Mouse (Mus musculus): ENCODE measurements around the gene Vat1. TPM values are rescaled to one million over a fixed set of nuclear protein-coding genes. Genes with fewer than 3 reads are reported as not detected.
"Not testable (repeated sequence)": the region's sequence is repeated elsewhere in the genome, so short reads cannot be mapped to it uniquely, and the experiment has no call there.

Vat1 gene
- 10 to 100 TPM; 67.0 to 77.7 TPM for total RNA-seq (2021)
- long read RNA-seq, partial matches to known transcripts: 0 of 5 reads
- long read RNA-seq, other reads (novel, unspliced or antisense): 4 of 5 reads

DNA sequence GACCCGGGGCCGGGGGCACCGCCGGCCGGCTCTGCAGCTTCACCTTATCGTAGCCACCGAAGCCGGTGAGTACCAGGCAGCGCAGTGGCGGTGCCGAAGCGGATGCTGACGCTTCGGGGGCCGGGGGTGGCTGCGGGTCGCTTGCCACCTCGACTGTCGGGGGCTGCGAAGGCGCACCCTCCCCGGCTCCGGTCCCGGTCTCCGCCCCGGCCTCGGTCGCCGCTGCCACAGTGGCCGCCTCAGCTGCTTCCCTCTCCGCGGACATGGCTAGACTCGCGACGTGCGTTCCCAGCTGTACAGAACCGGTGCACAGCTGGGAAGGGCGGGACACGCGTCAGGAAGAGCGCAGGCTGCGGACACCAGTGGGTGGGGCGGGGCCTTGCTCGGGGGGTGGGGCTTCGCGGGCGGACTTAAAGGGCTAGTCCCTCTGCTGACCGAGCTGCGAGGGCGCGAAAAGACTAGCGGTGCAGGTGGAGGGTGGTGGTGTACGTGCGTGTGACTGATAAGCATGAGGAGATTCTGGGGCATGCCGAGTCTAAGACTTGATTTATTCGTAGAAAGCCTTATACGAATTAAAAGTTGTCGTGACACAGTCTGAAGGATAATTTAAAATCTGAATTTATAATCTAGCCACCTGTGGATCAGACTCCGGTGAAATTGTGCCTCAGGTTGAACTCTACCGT, at the start of gene Vat1:
Gene Vat1, minus strand, starts transcription at position 362 of the 683 bp plus-strand sequence.
- peak; percentile 52 to 70 for DNase-seq (ENCODE audit: low spot score in 2 of 2)

DNA sequence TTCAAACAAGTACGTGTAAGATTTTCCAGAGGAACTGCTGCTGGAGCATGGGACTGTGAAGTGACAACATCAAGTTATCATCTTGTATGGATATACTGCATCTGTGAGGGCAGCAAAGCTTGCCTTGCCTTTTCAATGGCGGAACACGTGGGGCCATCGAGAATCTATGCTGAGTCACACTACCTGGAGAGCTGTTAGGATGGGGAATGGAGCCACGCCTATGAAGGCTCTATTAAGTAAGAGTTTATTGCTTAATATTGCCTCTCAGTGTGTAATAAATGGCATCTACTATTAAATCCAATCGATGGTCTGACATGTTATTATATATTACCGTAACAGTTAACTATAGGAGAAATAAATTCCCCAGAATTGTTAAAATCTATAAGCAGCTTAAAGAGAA, 41.1 kb upstream of the Vat1 start:
- no peak for DNase-seq (ENCODE audit: low spot score in 2 of 2)

DNA sequence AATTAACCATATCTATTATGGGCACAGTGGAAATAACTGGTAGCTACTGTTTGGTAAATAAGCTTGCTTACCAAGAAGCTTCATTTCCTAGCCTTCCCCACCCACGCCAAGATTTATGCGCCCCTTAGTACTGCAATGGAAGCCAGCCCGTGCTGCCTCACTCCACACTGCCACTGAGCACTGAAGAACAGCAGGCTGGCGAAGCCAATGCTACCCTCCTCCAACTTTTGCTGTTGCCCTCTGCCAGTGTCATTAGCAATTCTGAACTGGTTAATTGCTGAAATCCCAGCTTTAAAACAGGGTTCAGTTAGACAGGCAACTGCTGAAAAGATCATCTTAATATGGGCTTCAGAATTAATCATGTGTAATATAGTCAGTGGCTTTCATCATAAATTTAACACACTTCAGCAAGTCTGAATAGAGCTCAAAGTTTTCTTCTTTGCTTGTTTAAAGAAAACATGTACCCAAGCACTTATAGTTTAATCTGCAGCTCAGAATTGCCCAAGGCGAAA, 40.3 kb upstream of the Vat1 start:
- peak; percentile 23 to 38 for DNase-seq (ENCODE audit: low spot score in 2 of 2)

DNA sequence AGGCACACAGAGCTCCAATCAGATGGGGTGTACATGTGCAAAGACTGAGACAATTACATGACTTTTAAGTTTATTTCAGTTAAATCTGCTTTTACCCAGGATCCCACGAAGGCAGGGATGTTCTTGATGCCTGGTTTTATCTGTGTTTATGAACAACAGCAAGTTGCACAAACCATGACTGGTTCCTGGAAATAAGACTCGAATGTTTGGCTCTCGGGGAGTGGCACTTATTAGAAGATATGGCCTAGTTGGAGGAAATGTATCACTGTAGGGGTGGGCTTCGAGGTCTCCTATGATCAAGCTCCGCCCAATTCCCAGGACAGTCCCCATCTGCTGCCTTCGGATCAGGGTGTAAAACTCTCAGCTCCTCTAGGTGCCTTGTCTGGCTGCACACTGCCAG, 20.1 kb upstream of the Vat1 start:
- no peak for DNase-seq (ENCODE audit: low spot score in 2 of 2)

DNA sequence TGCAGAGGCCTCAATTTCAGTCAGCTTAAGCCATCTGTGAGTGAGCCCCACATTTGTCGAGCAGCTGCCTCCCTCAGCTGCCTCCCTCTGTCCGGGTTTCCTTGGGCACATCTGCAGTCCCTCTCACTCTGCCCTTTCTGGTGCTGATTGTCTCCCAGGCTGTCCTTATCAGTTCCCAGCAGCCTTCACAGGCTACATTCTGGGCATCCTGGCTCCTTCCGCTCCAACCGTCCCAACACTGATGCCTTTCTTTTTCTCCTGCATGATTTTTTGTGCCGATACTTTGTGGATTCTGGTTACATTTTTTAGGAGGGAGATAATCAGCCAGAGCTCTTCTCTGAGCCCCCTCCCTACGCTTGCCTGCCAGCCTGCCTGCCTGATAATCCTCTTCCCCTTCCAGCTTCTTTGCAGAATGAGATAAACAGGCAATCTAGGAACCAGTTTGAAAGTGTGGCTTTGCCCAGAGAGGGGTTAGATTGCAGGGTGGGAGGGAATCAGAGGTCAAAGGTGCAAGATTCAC, 19.5 kb upstream of the Vat1 start:
- no peak for DNase-seq (ENCODE audit: low spot score in 2 of 2)

DNA sequence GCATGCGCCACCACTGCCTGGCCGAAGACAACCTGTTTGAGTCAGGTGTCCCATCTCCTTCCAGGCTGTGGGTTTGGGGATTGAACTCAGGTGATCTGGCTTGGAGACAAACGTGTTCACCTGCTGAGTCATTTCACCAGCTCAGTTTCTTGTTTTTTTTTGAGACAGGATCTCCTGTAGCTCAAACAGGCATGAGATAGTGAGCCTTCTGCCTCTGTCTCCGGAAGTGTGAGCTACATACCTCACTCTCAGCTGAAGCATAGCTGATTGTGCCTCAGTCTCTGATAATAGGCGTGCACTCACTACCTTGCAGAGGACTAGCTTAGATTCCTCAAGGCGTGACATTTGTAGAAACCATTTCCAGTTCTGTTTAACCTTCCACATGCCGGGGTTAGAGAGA, 18.8 kb upstream of the Vat1 start:
- no peak for DNase-seq (ENCODE audit: low spot score in 2 of 2)

DNA sequence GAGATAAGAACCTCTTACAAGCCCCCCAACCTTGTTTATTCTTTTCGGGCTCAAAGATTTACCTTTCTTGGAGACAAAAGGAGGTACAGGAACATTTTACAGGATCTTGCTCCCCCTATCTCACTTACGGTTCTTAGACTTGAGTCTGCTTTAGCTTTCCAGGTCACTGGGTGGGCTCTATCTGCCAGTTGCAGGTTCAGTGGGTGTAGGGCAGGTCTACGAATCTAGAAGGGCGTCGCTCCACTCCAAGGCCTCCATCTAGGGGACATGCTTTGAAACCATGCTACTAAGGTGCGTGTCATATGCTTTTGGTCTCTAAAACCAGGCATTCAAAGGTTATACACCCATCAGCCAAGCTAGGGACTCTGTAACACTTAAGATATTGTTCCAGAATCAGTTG, 18.2 kb upstream of the Vat1 start:
- DNase-seq (ENCODE audit: low spot score in 2 of 2): no peak

DNA sequence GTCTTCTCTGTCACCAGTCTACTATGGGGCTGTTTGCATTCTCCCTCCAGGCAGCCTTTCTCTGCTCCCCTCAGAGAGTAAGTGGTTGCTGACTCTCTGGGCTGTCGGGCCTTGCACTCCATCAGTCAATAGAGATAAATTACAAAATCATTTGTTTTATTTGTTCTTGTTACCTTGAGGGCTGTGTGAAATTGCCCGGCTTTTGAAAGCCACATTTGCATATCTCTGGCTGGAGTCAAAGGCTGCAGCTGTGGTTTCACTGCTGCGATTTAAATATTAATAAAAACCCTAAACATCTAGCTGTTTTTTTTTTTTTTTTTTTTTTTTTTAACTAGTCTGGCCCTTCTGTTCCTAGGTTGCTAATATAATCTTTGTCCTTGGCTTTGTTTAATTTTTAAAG, 17.8 kb upstream of the Vat1 start:
- no peak for DNase-seq (ENCODE audit: low spot score in 2 of 2)

DNA sequence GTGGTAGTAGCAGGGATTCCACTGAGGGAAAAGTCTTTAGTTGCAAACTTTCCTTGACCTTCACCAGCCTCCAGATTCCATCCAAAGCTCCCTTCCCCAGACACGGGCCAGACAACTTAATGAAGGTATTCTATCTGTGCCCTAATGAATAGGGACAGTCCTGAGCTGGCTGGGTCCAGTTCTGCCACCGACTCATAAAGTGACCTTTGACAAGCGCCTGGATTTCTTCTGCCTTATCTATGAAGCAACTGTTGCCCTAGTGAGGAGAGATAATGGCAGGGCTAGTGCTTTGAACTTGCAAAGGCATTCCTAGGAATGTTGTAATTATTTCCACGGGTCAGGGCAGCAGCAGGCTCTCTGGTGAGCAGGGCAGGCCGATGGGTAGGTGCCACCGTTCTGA, 14.9 kb upstream of the Vat1 start:
- DNase-seq (ENCODE audit: low spot score in 2 of 2): no peak

DNA sequence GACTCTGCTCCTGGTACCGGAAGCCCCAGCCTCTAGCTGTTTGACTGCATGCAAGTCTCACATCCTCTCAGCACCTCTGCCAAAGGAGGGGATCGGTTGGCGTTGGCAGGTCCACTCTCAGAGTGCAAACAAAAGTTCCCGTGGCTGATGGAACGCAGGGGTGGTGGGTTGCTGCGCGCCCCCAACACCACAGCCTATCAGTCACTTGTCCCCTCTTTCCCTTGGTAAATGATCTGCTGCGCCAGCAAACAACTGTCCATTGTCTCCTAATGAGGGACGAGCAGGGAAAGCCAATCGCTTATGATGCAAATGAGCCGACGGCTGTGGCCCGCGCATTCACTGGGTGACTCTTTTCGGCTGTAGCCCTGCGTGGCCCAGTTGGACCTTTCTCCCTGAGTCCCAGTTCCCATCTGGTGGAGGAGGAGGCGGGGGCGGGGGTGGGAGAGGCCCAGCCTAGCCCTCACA, 13.2 kb upstream of the Vat1 start:
- peak; percentile 35 to 43 for DNase-seq (ENCODE audit: low spot score in 2 of 2)

DNA sequence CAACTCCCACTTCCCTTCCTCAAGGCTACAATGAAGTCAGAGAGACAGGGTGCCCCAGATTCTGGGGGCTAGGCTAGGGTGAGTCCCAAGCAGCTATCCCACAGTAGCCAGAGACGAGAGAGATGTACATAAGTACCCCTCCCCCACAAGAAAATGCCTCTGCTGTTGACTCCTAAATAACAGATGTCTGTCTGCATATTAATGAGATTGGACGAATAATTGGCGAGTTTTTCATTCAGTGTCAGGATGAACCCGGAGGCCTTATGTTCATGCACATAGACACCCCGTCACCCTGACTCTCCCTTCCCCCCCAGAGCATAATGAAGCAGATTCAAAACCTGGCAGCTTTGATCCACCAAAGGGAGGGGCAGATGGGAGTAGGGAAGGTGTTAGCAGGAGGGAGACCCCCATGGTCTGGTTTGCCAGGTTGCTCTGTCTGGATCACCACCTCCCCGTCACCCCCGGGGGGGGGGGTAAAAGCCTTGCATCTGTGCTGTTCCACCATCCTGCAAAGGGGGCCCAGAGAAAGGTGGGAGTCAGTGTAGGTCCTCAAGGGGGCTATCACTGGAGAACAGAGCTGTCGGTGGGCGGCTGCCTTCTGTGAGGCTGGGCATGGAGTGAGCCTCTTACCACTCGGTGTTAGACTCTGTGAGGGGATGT, 11.7 kb upstream of the Vat1 start:
- DNase-seq (ENCODE audit: low spot score in 2 of 2): peak in 1 of 2 experiments; percentile 39

DNA sequence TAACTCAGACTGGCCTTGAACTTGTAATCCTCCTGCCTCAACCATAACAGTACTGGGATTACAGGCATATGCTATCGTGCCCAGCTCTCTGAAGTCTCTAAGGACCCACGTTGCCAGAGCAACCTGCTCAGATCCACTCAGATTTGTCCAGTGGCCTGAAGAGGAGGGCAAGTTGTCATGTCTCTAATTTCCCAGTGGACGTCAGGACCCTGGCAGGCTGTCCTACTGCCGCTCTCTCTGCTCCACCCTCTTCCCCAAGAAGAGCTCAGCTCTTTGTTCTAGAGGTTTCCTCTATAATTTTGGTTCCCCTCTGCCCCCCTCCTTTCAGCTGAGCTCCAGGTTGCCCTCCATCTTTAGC, 11.1 kb upstream of the Vat1 start:
- DNase-seq (ENCODE audit: low spot score in 2 of 2): no peak

DNA sequence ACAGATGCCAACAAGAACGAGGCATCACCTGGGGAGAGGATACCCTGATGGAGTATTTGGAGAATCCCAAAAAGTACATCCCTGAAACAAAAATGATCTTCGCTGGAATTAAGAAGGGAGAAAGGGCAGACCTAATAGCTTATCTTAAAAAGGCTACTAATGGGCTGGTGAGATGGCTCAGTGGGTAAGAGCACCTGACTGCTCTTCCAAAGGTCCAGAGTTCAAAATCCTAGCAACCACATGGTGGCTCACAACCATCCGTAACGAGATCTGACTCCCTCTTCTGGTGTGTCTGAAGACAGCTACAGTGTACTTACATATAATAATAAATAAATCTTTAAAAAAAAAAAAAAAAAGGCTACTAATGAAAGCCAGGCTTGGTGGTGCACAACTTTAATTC, 10.3 kb upstream of the Vat1 start:
- DNase-seq (ENCODE audit: low spot score in 2 of 2): not testable (repeated sequence)

DNA sequence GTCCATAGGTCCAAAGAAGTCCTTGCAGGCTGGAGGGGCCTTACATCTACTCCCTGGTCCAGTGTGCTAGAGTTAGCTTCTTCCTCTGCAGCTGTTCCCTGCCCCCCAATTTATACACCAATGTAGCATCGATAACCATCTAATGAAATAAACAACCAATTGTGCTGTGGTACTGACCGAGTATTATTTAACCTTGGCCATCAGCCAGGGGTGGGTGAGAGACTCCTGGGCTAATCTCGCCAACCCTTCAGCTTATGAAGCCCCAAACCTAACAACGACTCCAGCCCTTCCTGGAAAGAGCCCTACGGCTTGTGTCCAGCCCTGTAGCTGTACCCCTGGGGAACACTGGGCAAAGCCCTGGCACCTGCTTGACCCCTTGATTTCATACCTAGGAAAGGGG, 8.3 kb upstream of the Vat1 start:
- DNase-seq (ENCODE audit: low spot score in 2 of 2): no peak

DNA sequence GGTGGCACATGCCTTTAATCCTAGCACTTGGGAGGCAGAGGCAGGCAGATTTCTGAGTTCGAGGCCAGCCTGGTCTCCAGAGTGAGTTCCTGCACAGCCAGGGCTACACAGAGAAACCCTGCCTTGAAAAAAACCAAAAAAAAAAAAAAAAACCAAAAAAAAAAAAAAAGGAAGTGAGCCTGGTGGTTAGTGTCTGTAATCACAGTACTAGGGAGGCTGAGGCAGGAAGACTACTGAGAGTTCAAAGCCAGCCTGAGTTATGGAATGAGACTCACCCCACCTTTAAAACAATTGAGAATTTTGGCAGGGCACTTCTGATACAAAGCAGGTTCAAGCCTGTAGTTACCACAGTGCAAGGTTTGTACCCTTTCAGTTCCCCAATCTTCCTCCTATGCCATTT, 7.7 kb upstream of the Vat1 start:
- not testable (repeated sequence) for DNase-seq (ENCODE audit: low spot score in 2 of 2)

DNA sequence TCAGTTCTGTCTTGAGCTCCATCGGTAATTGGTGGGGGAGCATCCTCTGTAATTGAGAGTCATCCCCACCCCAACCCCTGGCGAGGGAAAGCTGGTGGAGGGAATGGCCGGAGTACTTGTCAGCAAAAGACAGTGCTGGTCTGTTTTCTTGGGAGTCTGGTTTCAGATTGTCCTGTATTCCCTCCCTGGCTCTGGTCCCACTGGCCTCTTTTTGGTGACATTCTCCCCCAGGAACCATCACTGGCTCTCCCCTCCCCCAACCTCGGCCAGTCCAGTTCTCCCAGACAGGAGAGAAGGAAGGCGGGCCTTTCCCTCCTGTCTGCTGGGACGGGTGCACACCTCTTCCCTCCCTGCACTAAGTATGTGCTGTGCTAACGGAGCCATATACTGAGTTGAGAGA, 6.3 kb upstream of the Vat1 start:
- DNase-seq (ENCODE audit: low spot score in 2 of 2): peak; percentile 65 to 66

DNA sequence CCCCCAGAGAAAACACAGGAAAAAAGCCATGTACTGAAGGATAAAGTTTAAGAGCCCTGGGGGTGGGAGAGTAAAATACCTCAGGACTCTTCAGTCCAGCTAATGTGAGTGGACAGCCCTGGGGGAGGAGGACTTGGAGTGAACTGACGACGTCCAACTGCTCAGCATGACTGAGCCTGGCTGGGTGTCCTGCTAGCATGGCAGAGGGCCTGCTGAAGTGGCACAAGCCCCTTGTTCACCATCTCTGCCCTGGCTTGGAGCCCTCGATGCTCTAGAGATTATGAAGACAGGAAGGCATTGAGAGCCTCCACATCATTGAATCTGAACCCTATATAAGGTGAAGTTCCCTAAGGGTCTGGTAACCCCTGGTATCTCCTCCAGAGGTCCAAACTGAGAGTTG, 5.9 kb upstream of the Vat1 start:
- DNase-seq (ENCODE audit: low spot score in 2 of 2): no peak

DNA sequence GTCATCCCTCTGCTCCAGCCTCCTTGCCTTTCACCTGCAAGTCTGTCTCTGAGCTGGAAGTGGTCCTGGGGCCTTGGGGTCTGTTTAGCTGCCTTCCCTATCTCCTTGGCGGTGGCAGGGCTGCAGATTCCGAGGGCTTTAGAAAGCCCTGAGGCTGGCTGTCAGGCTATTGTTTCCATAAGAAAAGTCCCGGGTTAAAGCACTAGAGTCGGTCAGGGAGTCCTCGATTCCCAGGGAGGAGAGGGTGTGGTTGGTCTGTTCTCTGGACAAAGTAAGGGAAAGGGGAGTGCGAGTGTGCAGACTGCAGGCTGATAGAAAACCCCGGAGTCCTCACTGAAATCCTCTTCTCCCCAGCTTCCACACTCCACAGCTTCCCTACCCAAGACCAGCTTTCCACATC, 4.2 kb upstream of the Vat1 start:
- DNase-seq (ENCODE audit: low spot score in 2 of 2): no peak

DNA sequence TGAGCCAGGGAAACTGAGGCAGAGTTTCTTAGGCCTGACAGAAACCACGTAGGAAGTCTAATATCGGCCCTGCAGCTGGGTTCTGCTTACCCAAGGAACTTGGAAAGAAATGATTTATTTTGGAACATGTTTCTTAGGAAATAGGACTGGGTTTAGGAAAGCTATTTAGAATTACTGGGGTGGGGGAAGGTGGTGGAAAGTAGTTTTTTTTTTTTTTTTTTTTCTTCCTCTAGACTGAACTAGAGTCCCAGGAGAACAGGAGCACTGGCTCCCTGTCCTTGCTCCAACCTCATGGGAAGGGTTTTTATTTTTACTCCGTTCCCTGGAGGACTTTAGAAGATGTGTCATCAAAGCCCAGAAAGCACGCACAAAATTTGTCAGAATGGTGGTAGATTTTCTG, 3.1 kb upstream of the Vat1 start:
- DNase-seq (ENCODE audit: low spot score in 2 of 2): no peak

DNA sequence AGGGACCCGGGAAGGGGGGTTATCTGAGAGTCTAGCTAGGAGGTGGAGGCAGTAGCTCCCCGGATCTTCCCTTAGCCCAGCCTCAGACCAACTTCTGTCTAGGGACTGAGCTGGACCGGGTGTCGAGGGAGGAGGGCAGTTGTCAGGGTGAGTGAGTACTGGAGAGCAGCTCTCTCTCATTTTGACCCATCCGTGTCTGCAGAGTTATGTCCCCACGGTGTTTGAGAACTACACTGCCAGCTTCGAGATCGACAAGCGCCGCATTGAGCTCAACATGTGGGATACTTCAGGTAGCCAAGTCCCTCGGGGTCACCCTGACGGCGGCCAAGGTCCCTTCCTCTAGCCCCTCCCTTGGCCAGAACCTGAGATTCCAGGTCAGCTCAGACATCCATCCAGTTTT, 2.7 kb upstream of the Vat1 start:
- no peak for DNase-seq (ENCODE audit: low spot score in 2 of 2)

DNA sequence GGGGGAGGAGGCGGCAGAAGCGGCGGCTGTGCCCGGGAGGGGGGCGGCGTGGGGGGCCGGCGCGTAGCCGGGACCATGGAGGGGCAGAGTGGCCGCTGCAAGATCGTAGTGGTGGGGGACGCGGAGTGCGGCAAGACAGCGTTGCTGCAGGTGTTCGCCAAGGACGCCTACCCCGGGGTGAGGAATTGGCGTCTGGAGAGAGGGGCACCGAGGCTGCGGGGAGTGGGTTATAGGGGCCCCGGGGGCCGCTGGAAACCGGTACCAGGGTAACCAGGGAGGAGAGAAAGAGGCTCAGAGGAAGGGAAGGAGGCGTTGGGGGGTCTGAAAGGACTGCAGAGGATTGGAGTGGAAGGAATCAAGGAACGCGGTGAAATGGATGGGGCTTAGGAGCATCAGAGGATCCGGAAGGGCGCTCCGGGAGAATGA, 2.2 kb upstream of the Vat1 start:
- peak in 1 of 2 experiments; percentile 57 for DNase-seq (ENCODE audit: low spot score in 2 of 2)

DNA sequence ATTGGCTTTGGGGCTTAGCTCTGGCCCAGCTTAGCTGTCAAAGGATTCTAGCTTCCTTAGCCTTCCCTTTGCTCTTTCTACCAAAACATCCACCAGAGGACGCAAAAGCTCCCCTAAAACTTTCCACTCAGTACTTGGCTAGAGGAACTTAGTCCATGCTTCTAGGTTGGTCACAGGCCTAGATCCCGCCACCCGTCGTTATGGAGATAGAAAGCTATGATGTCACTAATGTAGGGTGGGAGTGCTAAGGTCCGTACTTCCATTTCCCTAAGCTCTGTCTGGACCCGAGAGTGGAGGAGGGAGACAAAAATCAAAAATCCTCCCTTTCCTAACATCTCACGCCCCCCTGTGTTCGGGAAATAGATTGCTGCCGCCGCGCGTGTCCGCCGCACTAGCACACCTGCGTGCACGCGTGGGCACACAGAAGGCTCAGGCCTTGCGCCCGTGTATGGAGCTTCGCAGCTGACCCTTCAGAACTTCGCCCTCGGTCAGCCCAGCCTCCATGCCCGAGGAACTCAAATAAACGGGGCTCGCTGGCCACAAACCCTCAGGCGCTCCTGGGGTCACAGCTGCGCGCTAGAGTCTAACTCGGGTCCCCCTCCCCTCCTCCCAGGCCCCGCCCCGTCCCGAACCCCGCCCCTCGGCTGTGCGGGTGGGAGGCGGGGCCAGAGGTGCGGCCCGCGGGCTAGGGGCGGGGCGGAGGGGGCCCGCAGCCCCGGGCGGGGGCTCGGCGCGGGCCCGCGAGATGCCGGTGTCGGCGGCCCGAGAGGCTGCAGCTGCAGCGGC, 1.6 kb upstream of the Vat1 start:
- DNase-seq (ENCODE audit: low spot score in 2 of 2): peak; percentile 69 to 78

Data from layer of hippocampus, postnatal 10 days (tissue).